Comparison of ENCODE assay signal across 8 mouse cellular contexts in the genomic region with DNA sequence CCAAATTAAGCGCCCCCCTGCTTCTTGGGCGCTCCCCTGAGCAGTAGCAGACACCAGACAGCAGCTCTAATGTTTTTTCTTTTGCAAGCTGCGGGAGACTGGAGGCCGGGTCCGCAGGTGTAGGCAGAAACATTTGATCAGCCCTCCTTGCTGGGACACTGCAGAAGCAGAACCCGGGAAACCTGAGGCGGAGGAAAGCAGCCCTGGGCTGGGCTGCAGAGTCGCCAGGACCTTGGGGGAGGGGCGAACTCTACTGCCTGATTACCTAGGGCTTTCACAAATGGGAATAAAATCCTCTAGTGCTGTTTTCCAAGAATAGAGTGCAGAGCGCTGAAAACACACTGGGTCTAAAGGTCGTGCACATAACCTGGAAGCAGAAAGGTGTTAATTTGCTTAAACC. TPM values are rescaled to one million over a fixed set of nuclear protein-coding genes. Genes with fewer than 3 reads are reported as not detected.
DNase-seq lines count a peak whose midpoint lies in the region; ATAC-seq lines count a peak whose summit lies in the region.

No protein-coding gene starts in this region.

- no peak overlapping the region for H3K9ac ChIP-seq in embryonic facial prominence, embryonic 15.5 days
- H3K9ac ChIP-seq in midbrain, embryonic 13.5 days (replicated peaks): no peak overlapping the region

- 0 out of 2 replicates have a peak, but pooled peaks have one; percentile 29 for ATAC-seq in embryonic facial prominence, embryonic 15.5 days (ENCODE audit: insufficient number of reproducible peaks, low FRiP score, low TSS enrichment, low read depth)
- no peak for ATAC-seq in midbrain, embryonic 13.5 days
- no peak for ATAC-seq in monocyte, adult 5-6 weeks (replicated peaks; ENCODE audit: insufficient number of reproducible peaks, low FRiP score, low TSS enrichment, poor library complexity, severe bottlenecking)
- ATAC-seq in megakaryocyte-erythroid progenitor cell, adult 5-6 weeks (replicated peaks; ENCODE audit: low FRiP score, low TSS enrichment, poor library complexity, severe bottlenecking): no peak

- no peak overlapping the region for H3K27ac ChIP-seq in embryonic facial prominence, embryonic 15.5 days (replicated peaks)
- H3K27ac ChIP-seq in limb, embryonic 10.5 days: no peak overlapping the region
- H3K27ac ChIP-seq in midbrain, embryonic 13.5 days: no peak overlapping the region

- peak overlapping the region; percentile 18 for H3K4me3 ChIP-seq in embryonic facial prominence, embryonic 15.5 days (replicated peaks)
- peak overlapping the region; percentile 51 for H3K4me3 ChIP-seq in limb, embryonic 10.5 days
- H3K4me3 ChIP-seq in midbrain, embryonic 13.5 days (replicated peaks): no peak overlapping the region

- no peaks in the 10 kb centered on the region for H3K9me3 ChIP-seq in embryonic facial prominence, embryonic 15.5 days (replicated peaks)
- no peaks in the 10 kb centered on the region for H3K9me3 ChIP-seq in limb, embryonic 10.5 days (replicated peaks)
- H3K9me3 ChIP-seq in midbrain, embryonic 13.5 days: no peaks in the 10 kb centered on the region

- intact Hi-C loops in heart, postnatal 14 days (cut with DNase I): loop anchor here (2.0 kb wide), 4 partner anchors 37 to 65 kb away; no protein-coding TSS in a partner anchor

- WGBS in embryonic facial prominence, embryonic 15.5 days: 5% methylated on average over 11 of the region's 11 CpGs
- WGBS in limb, embryonic 10.5 days: 2% methylated on average over 11 of the region's 11 CpGs
- 2% methylated on average over 11 of the region's 11 CpGs for WGBS in midbrain, embryonic 13.5 days

- H3K4me1 ChIP-seq in embryonic facial prominence, embryonic 15.5 days: peaks cover 12% of the 10 kb centered on the region
- peaks cover 28% of the 10 kb centered on the region for H3K4me1 ChIP-seq in limb, embryonic 10.5 days
- peaks cover 16% of the 10 kb centered on the region for H3K4me1 ChIP-seq in midbrain, embryonic 13.5 days (replicated peaks)

- H3K36me3 ChIP-seq in embryonic facial prominence, embryonic 15.5 days: no peaks in the 10 kb centered on the region
- no peaks in the 10 kb centered on the region for H3K36me3 ChIP-seq in limb, embryonic 10.5 days
- H3K36me3 ChIP-seq in midbrain, embryonic 13.5 days: no peaks in the 10 kb centered on the region

- peaks cover 20% of the 10 kb centered on the region for H3K27me3 ChIP-seq in embryonic facial prominence, embryonic 15.5 days
- H3K27me3 ChIP-seq in limb, embryonic 10.5 days (ENCODE audit: low read depth, poor library complexity, severe bottlenecking): peaks cover 56% of the 10 kb centered on the region
- H3K27me3 ChIP-seq in midbrain, embryonic 13.5 days: peaks cover 42% of the 10 kb centered on the region

- H3K4me2 ChIP-seq in embryonic facial prominence, embryonic 15.5 days (replicated peaks): peak overlapping the region; percentile 88
- peak overlapping the region; percentile 57 for H3K4me2 ChIP-seq in midbrain, embryonic 13.5 days (replicated peaks)

- peak; percentile 39 for DNase-seq in R1 (ENCODE audit: low read depth, low spot score)
- peak; percentile 54 to 62 for DNase-seq in heart, postnatal 14 days
- DNase-seq in limb, embryonic 10.5 days (ENCODE audit: low spot score): peak; percentile 60
- no peak for DNase-seq in layer of hippocampus, adult 11-12 months (ENCODE audit: low spot score)

RNA-seq across cellular contexts. Expression of a gene that starts 1.3 kb away (rescaled TPM):
- polyA plus RNA-seq in embryonic facial prominence, embryonic 15.5 days (2015; fragmentation: Nextera tagmentation; extraction: Ambion mirVana): 1.1 and 1.2 TPM in 2 replicates
- 10 to 100 TPM; 91.9 to 92.5 TPM for total RNA-seq in heart, postnatal 14 days (2021)
- 0.06 TPM in 1 of 2 replicates, not detected in the other for polyA plus RNA-seq in limb, embryonic 10.5 days (2016; fragmentation: Nextera tagmentation; extraction: Ambion mirVana)
- polyA plus RNA-seq in midbrain, embryonic 13.5 days (2015; fragmentation: Nextera tagmentation; extraction: Ambion mirVana): 0.70 and 0.72 TPM in 2 replicates
- total RNA-seq in monocyte, adult 5-6 weeks (2017): 0.32 to 2.0 TPM (median 0.67 TPM) in 3 replicates
- total RNA-seq in megakaryocyte-erythroid progenitor cell, adult 5-6 weeks (2014; fragmentation: Nextera tagmentation): 0.72 TPM in 1 of 2 replicates, not detected in the other
- 0.94 and 1.0 TPM in 2 replicates for total RNA-seq in megakaryocyte-erythroid progenitor cell, adult 5-6 weeks (2017)

Comparison
In these comparisons a context has a peak if more than half of its experiments do, and no peak if none do; other contexts are left out.
1. RNA of a gene that starts 1.3 kb away (total RNA-seq): 91.9 to 92.5 TPM in heart, postnatal 14 days; 0.72 to 1.0 TPM in megakaryocyte-erythroid progenitor cell, adult 5-6 weeks and 0.32 to 2.0 TPM in monocyte, adult 5-6 weeks; every median in the first group is over 10 times any median in the second.